Mouse (Mus musculus) midbrain, embryonic 10.5 days (tissue): Measurements from ENCODE around the gene Tprn. TPM values are rescaled to one million over a fixed set of nuclear protein-coding genes. Genes with fewer than 3 reads are reported as not detected.
A peak's percentile ranks its signal among the peaks of the same experiment; 100 is the strongest.
"Not testable (repeated sequence)": the region's sequence is repeated elsewhere in the genome, so short reads cannot be mapped to it uniquely, and the experiment has no call there.

Experiments used
- DNase-seq: peaks from one replicate; pipeline ENCODE4 v3.0.0-alpha.2; 2017; ENCODE audit warnings: low spot score
- H3K27ac ChIP-seq: fragments of 300-500 bp; sonication (generic); replicated peaks from 2 replicates; pipeline ENCODE4 v1.5.1; 2016; ENCODE audit warnings: mild to moderate bottlenecking
- H3K27me3 ChIP-seq: fragments of 300-500 bp; sonication (generic); 2 replicates; pipeline ENCODE4 v1.6.1; 2016; ENCODE audit warnings: low read depth, mild to moderate bottlenecking; ENCODE audit not compliant: poor library complexity, severe bottlenecking
- H3K36me3 ChIP-seq: fragments of 300-500 bp; sonication (generic); 2 replicates; pipeline ENCODE4 v1.6.1; 2016; ENCODE audit warnings: mild to moderate bottlenecking, moderate library complexity
- H3K4me1 ChIP-seq: fragments of 300-500 bp; sonication (generic); 2 replicates; pipeline ENCODE4 v1.6.1; 2016
- H3K4me3 ChIP-seq: fragments of 300-500 bp; sonication (generic); 2 replicates; pipeline ENCODE4 v1.5.1; 2016; ENCODE audit warnings: mild to moderate bottlenecking, moderate library complexity
- H3K9me3 ChIP-seq: fragments of 300-500 bp; sonication (generic); replicated peaks from 2 replicates; pipeline ENCODE4 v1.6.1; 2016; ENCODE audit warnings: mild to moderate bottlenecking
- WGBS: fragments of 180-500 bp; shearing (Covaris S2); methylation state at CpG from one replicate; pipeline ENCODE4 v1.1.7; 2016; 5-methylcytosine and 5-hydroxymethylcytosine counted together
- polyA plus RNA-seq: library from polyadenylated mRNA; unstranded; fragments of >200 nt; fragmentation: Nextera tagmentation; extraction: Ambion mirVana; gene quantifications from 2 replicates; pipeline ENCODE4 v1.2.1, GENCODE M21; 2016

The Tprn gene
- polyA plus RNA-seq, 1 experiment from 2014 or later, result 7.5 TPM

- H3K27me3 ChIP-seq, result peaks cover 38% of the 10 kb centered on the region
- DNase-seq, result peak; percentile 77
- no peaks in the 10 kb centered on the region for H3K9me3 ChIP-seq
- peaks cover 19% of the 10 kb centered on the region for H3K36me3 ChIP-seq
- 1% methylated on average over 29 of the region's 29 CpGs for WGBS
- H3K4me3 ChIP-seq, result peak overlapping the region; percentile 67
- H3K4me1 ChIP-seq, result peaks cover 33% of the 10 kb centered on the region
- H3K27ac ChIP-seq, result peak overlapping the region; percentile 78
Measured at GRCm38 (mm10) chr2:25240723-25241437, 21.5 kb upstream of the Tprn start.

DNA sequence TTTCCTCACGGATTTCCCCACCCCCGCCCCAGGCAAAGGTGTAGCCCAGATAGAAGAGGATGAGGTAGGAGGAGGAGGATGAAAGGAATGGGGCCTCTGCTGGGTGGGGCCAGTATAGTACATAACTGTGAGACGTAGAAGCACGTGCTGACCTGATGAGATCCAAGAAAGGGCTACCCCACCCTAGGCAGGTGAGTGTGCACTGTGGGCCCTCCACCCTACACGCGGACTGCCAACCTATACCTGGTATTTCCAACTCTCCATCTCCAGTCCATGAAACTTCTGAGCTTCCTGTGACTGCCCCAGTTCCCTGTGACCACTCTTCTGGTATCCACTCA lies 21.0 kb upstream of the Tprn start:
- WGBS, result 20% methylated on average over 6 of the region's 6 CpGs
- Histone ChIP-seq H3K27ac (peak overlapping the region; percentile 80; the same call in 1 of the 2 replicates), H3K27me3 (peaks cover 38% of the 10 kb centered on the region), H3K4me3 (peak overlapping the region; percentile 67), H3K36me3 (peaks cover 24% of the 10 kb centered on the region), H3K4me1 (peaks cover 33% of the 10 kb centered on the region), H3K9me3 (no peaks in the 10 kb centered on the region)
- DNase-seq, result no peak

DNA sequence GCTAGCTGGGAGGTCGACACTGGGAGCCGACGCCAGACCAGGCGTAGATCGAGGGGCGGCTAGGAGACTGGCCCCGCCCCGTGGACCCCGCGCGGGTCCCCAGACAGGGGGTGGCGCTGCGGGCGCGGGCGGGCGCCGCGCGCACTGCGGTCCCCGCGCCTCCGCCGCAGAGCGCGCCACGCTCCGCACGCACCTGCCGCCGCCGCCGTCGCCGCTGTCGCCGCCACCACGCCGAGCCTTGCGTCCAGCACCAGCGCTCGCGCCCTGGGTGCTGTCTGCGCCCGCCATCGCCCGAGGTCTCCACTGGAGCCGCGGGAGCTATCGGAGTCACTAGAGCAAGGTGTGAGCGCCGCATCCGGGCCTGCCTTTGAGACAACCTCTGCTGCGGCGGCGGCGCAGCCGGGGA lies 20.3 kb upstream of the Tprn start, which contains the start of the genes Rnf208 and Cysrt1:
Rnf208 (plus strand) TSS at position 155 of the 406 bp plus-strand sequence.
Cysrt1 (minus strand) TSS at position 352 of the 406 bp plus-strand sequence.
- peak within 1 kb of the TSS; percentile 80 for H3K27ac ChIP-seq
- DNase-seq, result peak; percentile 47
- WGBS, result under 1% methylated on average over 56 of the region's 59 CpGs

DNA sequence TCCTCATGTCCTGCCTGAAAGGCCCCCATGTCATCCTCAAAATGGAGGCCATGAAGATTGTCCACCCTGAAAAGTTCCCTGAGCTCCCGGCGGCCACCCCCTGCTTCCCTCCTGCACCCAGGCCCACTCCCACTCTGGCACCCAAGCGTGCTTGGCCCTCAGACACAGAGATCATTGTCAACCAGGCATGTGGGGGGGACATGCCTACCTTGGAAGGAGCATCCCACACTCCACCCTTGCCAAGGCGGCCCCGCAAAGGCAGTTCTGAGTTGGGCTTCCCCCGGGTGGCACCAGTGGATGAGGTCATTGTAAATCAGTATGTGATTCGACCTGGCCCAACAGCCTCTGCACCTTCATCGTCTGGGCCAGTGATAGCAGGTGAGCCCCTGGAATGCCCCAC lies 19.1 kb upstream of the Tprn start:
- Histone ChIP-seq H3K4me1 (peaks cover 33% of the 10 kb centered on the region), H3K27ac (peak overlapping the region; percentile 80; the same call in 1 of the 2 replicates), H3K36me3 (peaks cover 44% of the 10 kb centered on the region), H3K4me3 (peak overlapping the region; percentile 67; the same call in 1 of the 2 replicates), H3K9me3 (no peaks in the 10 kb centered on the region), H3K27me3 (peaks cover 38% of the 10 kb centered on the region)
- DNase-seq, result no peak
- WGBS, result 77% methylated on average over 8 of the region's 8 CpGs

More for the DNA sequence above, 20.3 kb upstream of the Tprn start, which contains the start of the genes Rnf208 and Cysrt1:
- peaks cover 33% of the 10 kb centered on the region for H3K4me1 ChIP-seq
- peak within 1 kb of the TSS; percentile 67 for H3K4me3 ChIP-seq
- no peaks in the 10 kb centered on the region for H3K9me3 ChIP-seq
- H3K36me3 ChIP-seq, result peaks cover 31% of the 10 kb centered on the region
- peaks cover 38% of the 10 kb centered on the region for H3K27me3 ChIP-seq

- H3K27ac ChIP-seq, result no peak overlapping the region
- no peaks in the 10 kb centered on the region for H3K9me3 ChIP-seq
- no peak for DNase-seq
- 83% methylated on average over 4 of the region's 4 CpGs for WGBS
- peaks cover 33% of the 10 kb centered on the region for H3K4me1 ChIP-seq
- H3K27me3 ChIP-seq, result peaks cover 38% of the 10 kb centered on the region
- no peak overlapping the region for H3K4me3 ChIP-seq
- peaks cover 52% of the 10 kb centered on the region for H3K36me3 ChIP-seq
Measured at GRCm38 (mm10) chr2:25244144-25244543, 18.3 kb upstream of the Tprn start.

DNA sequence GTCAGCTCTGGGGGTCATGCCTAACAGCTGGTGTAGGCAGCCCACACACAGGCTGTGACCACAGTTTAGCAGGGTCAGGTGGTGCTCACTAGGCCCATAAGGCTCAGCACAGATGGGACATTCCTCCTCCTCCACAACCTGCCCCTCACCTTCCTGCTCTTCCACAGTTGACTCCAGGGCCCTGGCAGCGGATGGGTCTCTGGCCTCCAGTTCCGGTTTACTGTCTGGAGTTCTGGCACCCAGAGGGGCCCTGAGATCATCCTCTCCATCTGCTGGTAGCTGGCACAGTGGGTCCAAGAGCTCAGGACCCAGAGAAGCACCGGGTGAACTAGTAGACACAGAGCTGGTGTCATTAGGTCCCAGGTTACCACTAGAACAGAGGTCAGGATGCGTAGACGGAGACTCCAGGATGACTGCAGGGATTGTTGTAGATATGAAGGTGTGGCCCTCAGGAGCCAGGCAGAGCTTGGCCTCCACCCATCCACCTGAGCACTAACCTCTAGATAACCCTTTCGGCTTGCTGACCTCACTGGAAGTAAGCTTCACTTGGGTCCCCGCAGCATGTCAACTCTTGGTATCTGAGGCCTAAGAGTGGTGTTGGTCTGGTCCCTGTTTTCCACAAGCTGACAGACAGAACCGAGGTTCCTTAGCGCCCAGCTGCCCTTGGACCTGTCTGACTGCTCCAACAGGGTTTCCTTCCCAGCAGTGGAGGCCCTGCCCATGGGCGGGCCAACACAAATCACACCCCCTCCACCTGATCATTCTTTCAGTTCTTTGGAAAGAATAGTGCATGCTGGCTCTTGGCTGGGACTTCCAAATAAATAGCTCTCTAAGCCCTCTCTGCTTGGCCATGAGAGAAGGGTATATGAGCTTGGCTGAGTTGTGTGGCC lies 16.0 kb upstream of the Tprn start, which contains the start of gene AL732309.1:
AL732309.1 (minus strand) TSS at position 681 of the 890 bp plus-strand sequence.
- Histone ChIP-seq H3K36me3 (peaks cover 75% of the 10 kb centered on the region), H3K27ac (no peak within 1 kb of the TSS), H3K4me3 (no peak within 1 kb of the TSS), H3K4me1 (peaks cover 20% of the 10 kb centered on the region), H3K27me3 (peaks cover 30% of the 10 kb centered on the region), H3K9me3 (no peaks in the 10 kb centered on the region)
- DNase-seq, result no peak
- WGBS, result 92% methylated on average over 10 of the region's 10 CpGs

- H3K27ac ChIP-seq, result no peak overlapping the region
- no peaks in the 10 kb centered on the region for H3K9me3 ChIP-seq
- peaks cover 64% of the 10 kb centered on the region for H3K36me3 ChIP-seq
- WGBS, result 89% methylated on average over 1 of the region's 1 CpGs
- H3K4me1 ChIP-seq, result peaks cover 18% of the 10 kb centered on the region
- H3K27me3 ChIP-seq, result no peaks in the 10 kb centered on the region
- no peak overlapping the region for H3K4me3 ChIP-seq
- DNase-seq, result no peak
Measured at GRCm38 (mm10) chr2:25252331-25252730, 10.1 kb upstream of the Tprn start.

DNA sequence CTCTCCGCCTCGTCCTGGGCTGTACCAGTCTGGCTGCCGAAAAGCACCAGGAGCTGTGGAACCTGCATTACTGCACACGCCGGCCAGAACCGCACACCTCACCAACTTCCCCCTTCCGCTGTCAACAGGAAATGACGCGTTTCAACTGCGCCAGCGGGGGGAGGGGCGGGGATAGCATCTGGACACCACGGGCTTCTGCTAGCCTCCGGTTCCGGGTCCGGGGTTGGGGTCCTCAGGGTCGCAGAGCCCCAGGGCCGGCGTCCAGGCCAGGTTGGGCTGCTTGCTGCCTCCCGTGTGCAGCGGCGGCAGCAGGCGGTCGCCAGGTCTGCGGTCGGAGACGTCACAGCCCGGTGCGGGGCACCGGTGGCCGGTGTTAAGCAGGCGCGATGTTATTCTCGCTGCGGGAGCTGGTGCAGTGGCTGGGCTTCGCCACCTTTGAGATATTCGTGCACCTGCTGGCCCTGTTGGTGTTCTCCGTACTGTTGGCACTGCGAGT lies 7.1 kb upstream of the Tprn start, which contains the start of gene Tmem203:
Tmem203 (plus strand) TSS at position 156 of the 496 bp plus-strand sequence.
- no peaks in the 10 kb centered on the region for H3K9me3 ChIP-seq
- no peaks in the 10 kb centered on the region for H3K27me3 ChIP-seq
- peak; percentile 95 for DNase-seq
- peak within 1 kb of the TSS; percentile 94 for H3K27ac ChIP-seq
- H3K4me3 ChIP-seq, result peak within 1 kb of the TSS; percentile 92
- 0% methylated on average over 39 of the region's 39 CpGs for WGBS
- H3K36me3 ChIP-seq, result peaks cover 34% of the 10 kb centered on the region
- H3K4me1 ChIP-seq, result peaks cover 18% of the 10 kb centered on the region

- not testable (repeated sequence) for H3K9me3 ChIP-seq, DNase-seq, H3K27ac ChIP-seq, H3K27me3 ChIP-seq
- H3K4me1 ChIP-seq, result peaks cover 18% of the 10 kb centered on the region
- peak overlapping the region; percentile 92 for H3K4me3 ChIP-seq
- H3K36me3 ChIP-seq, result peaks cover 21% of the 10 kb centered on the region
- 61% methylated on average over 12 of the region's 12 CpGs for WGBS
Measured at GRCm38 (mm10) chr2:25256443-25257109, 5.8 kb upstream of the Tprn start.

- H3K9me3 ChIP-seq, H3K27me3 ChIP-seq, DNase-seq, H3K4me3 ChIP-seq, H3K27ac ChIP-seq: not testable (repeated sequence)
- H3K4me1 ChIP-seq, result peaks cover 24% of the 10 kb centered on the region
- WGBS, result 82% methylated on average over 5 of the region's 5 CpGs
- H3K36me3 ChIP-seq, result peaks cover 14% of the 10 kb centered on the region
Measured at GRCm38 (mm10) chr2:25257250-25257649, 5.2 kb upstream of the Tprn start.

- no peaks in the 10 kb centered on the region for H3K36me3 ChIP-seq
- peaks cover 11% of the 10 kb centered on the region for H3K27me3 ChIP-seq
- no peaks in the 10 kb centered on the region for H3K9me3 ChIP-seq
- DNase-seq, result no peak
- no peak overlapping the region for H3K4me3 ChIP-seq
- 56% methylated on average over 2 of the region's 2 CpGs for WGBS
- peaks cover 39% of the 10 kb centered on the region for H3K4me1 ChIP-seq
- H3K27ac ChIP-seq, result no peak overlapping the region
Measured at GRCm38 (mm10) chr2:25258887-25259286, 3.5 kb upstream of the Tprn start.

- peaks cover 46% of the 10 kb centered on the region for H3K4me1 ChIP-seq
- peak overlapping the region; percentile 79 for H3K4me3 ChIP-seq
- peak overlapping the region; percentile 72 for H3K27ac ChIP-seq
- no peaks in the 10 kb centered on the region for H3K36me3 ChIP-seq
- no peak for DNase-seq
- H3K9me3 ChIP-seq, result no peaks in the 10 kb centered on the region
- peaks cover 25% of the 10 kb centered on the region for H3K27me3 ChIP-seq
- WGBS, result 48% methylated on average over 12 of the region's 12 CpGs
Measured at GRCm38 (mm10) chr2:25261870-25262269, 548 bp upstream of the Tprn start.
